Mouse (Mus musculus): ENCODE measurements at regions not wholly inside any gene's neighbourhood (a gene's known extent, or its start where the extent isn't known, plus 50 kb on each side); places are given as distances from the start of the nearest gene placed in this dataset.
"Not testable (repeated sequence)": the region's sequence is repeated elsewhere in the genome, so short reads cannot be mapped to it uniquely, and the experiment has no call there.

GRCm38 (mm10) chr14:86599511-86599910 lies 541.5 kb downstream of the Diaph3 start:
- DNase-seq (ENCODE audit: low read depth, low spot score) = no peak

- no peak for DNase-seq (ENCODE audit: low read depth, low spot score)
Measured at GRCm38 (mm10) chr14:86588525-86588924, 552.5 kb downstream of the Diaph3 start.

GRCm38 (mm10) chr14:86585959-86586358 lies 555.1 kb downstream of the Diaph3 start:
- not testable (repeated sequence) for DNase-seq (ENCODE audit: low read depth, low spot score)

- DNase-seq (ENCODE audit: low read depth, low spot score) = no peak
Measured at GRCm38 (mm10) chr14:86562728-86563127, 578.3 kb downstream of the Diaph3 start.

- DNase-seq (ENCODE audit: low read depth, low spot score) = no peak
Measured at GRCm38 (mm10) chr14:86537992-86538391, 603.0 kb downstream of the Diaph3 start.

- no peak for DNase-seq (ENCODE audit: low read depth, low spot score)
Measured at GRCm38 (mm10) chr14:86536341-86537027, 604.6 kb downstream of the Diaph3 start.

- DNase-seq (ENCODE audit: low read depth, low spot score) = no peak
Measured at GRCm38 (mm10) chr14:86510408-86510807, 630.6 kb downstream of the Diaph3 start.

GRCm38 (mm10) chr14:86509686-86510085 lies 631.3 kb downstream of the Diaph3 start:
- DNase-seq (ENCODE audit: low read depth, low spot score) = no peak

GRCm38 (mm10) chr14:86506286-86506685 lies 634.7 kb downstream of the Diaph3 start:
- no peak for DNase-seq (ENCODE audit: low read depth, low spot score)

GRCm38 (mm10) chr14:86490826-86491225 lies 650.2 kb downstream of the Diaph3 start:
- DNase-seq (ENCODE audit: low read depth, low spot score) = no peak

- no peak for DNase-seq (ENCODE audit: low read depth, low spot score)
Measured at GRCm38 (mm10) chr14:86489872-86490631, 651.0 kb downstream of the Diaph3 start.

GRCm38 (mm10) chr14:86489044-86489816 lies 651.8 kb downstream of the Diaph3 start:
- DNase-seq (ENCODE audit: low read depth, low spot score) = no peak

- DNase-seq (ENCODE audit: low read depth, low spot score) = no peak
Measured at GRCm38 (mm10) chr14:86487285-86487897, 653.6 kb downstream of the Diaph3 start.

- DNase-seq (ENCODE audit: low read depth, low spot score) = no peak
Measured at GRCm38 (mm10) chr14:86484247-86484646, 656.8 kb downstream of the Diaph3 start.

GRCm38 (mm10) chr14:86473604-86474003 lies 667.4 kb downstream of the Diaph3 start:
- DNase-seq (ENCODE audit: low read depth, low spot score) = no peak

- DNase-seq (ENCODE audit: low read depth, low spot score) = no peak
Measured at GRCm38 (mm10) chr14:86470462-86470861, 670.6 kb downstream of the Diaph3 start.

GRCm38 (mm10) chr14:86467886-86468463 lies 673.1 kb downstream of the Diaph3 start:
- DNase-seq (ENCODE audit: low read depth, low spot score) = no peak

GRCm38 (mm10) chr14:86463388-86463787 lies 677.6 kb downstream of the Diaph3 start:
- no peak for DNase-seq (ENCODE audit: low read depth, low spot score)

GRCm38 (mm10) chr14:86453142-86453541 lies 687.9 kb downstream of the Diaph3 start:
- DNase-seq (ENCODE audit: low read depth, low spot score) = no peak

- no peak for DNase-seq (ENCODE audit: low read depth, low spot score)
Measured at GRCm38 (mm10) chr14:86450616-86451015, 690.4 kb downstream of the Diaph3 start.

GRCm38 (mm10) chr14:86445139-86445538 lies 695.9 kb downstream of the Diaph3 start:
- no peak for DNase-seq (ENCODE audit: low read depth, low spot score)

All from brain, embryonic 18.5 days (tissue).